Mouse (Mus musculus) limb, embryonic 15.5 days (tissue): ENCODE measurements around the gene Ppp5c. TPM values are rescaled to one million over a fixed set of nuclear protein-coding genes. Genes with fewer than 3 reads are reported as not detected.

Source experiments
- ATAC-seq: fragments of 200-750 bp; cut with Nextera tagmentation; 2 replicates; pipeline ENCODE4 v1.8.0; 2017; ENCODE audit warnings: low read depth, moderate TSS enrichment; ENCODE audit not compliant: insufficient number of reproducible peaks, low FRiP score, low TSS enrichment
- H3K27ac ChIP-seq: fragments of 300-500 bp; sonication (generic); 2 replicates; pipeline ENCODE4 v1.5.1; 2015; ENCODE audit warnings: moderate library complexity, mild to moderate bottlenecking, inconsistent platforms
- H3K27me3 ChIP-seq: fragments of 300-500 bp; sonication (generic); 2 replicates; pipeline ENCODE4 v1.6.1; 2015; ENCODE audit warnings: inconsistent platforms
- H3K36me3 ChIP-seq: fragments of 300-500 bp; sonication (generic); 2 replicates; pipeline ENCODE4 v1.6.1; 2015; ENCODE audit warnings: inconsistent platforms
- H3K4me1 ChIP-seq: fragments of 300-500 bp; sonication (generic); 2 replicates; pipeline ENCODE4 v1.6.1; 2015; ENCODE audit warnings: inconsistent platforms
- H3K4me2 ChIP-seq: fragments of 300-500 bp; sonication (generic); 2 replicates; pipeline ENCODE4 v1.6.1; 2015; ENCODE audit warnings: mild to moderate bottlenecking, inconsistent platforms
- H3K4me3 ChIP-seq: fragments of 300-500 bp; sonication (generic); 2 replicates; pipeline ENCODE4 v1.5.1; 2015; ENCODE audit warnings: mild to moderate bottlenecking, inconsistent platforms
- H3K9ac ChIP-seq: fragments of 300-500 bp; sonication (generic); 2 replicates; pipeline ENCODE4 v1.6.1; 2015; ENCODE audit warnings: inconsistent platforms
- H3K9me3 ChIP-seq: fragments of 300-500 bp; sonication (generic); 2 replicates; pipeline ENCODE4 v1.6.1; 2016; ENCODE audit warnings: inconsistent platforms
- whole genome bisulfite sequencing: fragments of 180-500 bp; shearing (Covaris S2); methylation state at CpG from one replicate; pipeline ENCODE4 v1.1.7; 2015; 5-methylcytosine and 5-hydroxymethylcytosine counted together
- polyA plus RNA-seq: library from polyadenylated mRNA; unstranded; fragments of >200 nt; fragmentation: Nextera tagmentation; extraction: Ambion mirVana; gene quantifications from 2 replicates; pipeline ENCODE4 v1.2.1, GENCODE M21; 2015

The Ppp5c gene
- polyA plus RNA-seq, 1 experiment from 2014 or later, result 101 TPM

- H3K9ac ChIP-seq, result no peak within 1 kb of the TSS
- H3K9me3 ChIP-seq, result no peaks in the 10 kb centered on the region
- no peak within 1 kb of the TSS for H3K27ac ChIP-seq
- H3K27me3 ChIP-seq, result no peaks in the 10 kb centered on the region
- peaks cover 5% of the 10 kb centered on the region; the same call in 1 of the 2 replicates for H3K4me1 ChIP-seq
- WGBS, result 24% methylated on average over 17 of the region's 17 CpGs
- H3K4me2 ChIP-seq, result no peak within 1 kb of the TSS
- H3K36me3 ChIP-seq, result no peaks in the 10 kb centered on the region
- no peak within 1 kb of the TSS for H3K4me3 ChIP-seq
- ATAC-seq, result no peak
These were observed 68.1 kb downstream of the Ppp5c start, which contains the start of gene Pnmal1 for GRCm38 (mm10) chr7:16959539-16960187. Pnmal1 (plus strand) TSS chr7:16959679.

GRCm38 (mm10) chr7:16956410-16957265, 71.1 kb downstream of the Ppp5c start:
- H3K4me1 ChIP-seq, result peaks cover 5% of the 10 kb centered on the region; the same call in 1 of the 2 replicates
- no peaks in the 10 kb centered on the region for H3K27me3 ChIP-seq
- no peak for ATAC-seq
- no peaks in the 10 kb centered on the region for H3K36me3 ChIP-seq
- H3K27ac ChIP-seq, result peak overlapping the region; percentile 18; the same call in 1 of the 2 replicates
- H3K9ac ChIP-seq, result no peak overlapping the region
- WGBS, result 55% methylated on average over 15 of the region's 15 CpGs
- H3K4me3 ChIP-seq, result no peak overlapping the region
- no peak overlapping the region for H3K4me2 ChIP-seq
- no peaks in the 10 kb centered on the region for H3K9me3 ChIP-seq

GRCm38 (mm10) chr7:16955712-16956111, 72.0 kb downstream of the Ppp5c start:
- H3K4me1 ChIP-seq, result peaks cover 8% of the 10 kb centered on the region
- no peak overlapping the region for H3K4me2 ChIP-seq
- H3K27ac ChIP-seq, result no peak overlapping the region
- no peaks in the 10 kb centered on the region for H3K9me3 ChIP-seq
- no peak overlapping the region for H3K9ac ChIP-seq
- H3K36me3 ChIP-seq, result no peaks in the 10 kb centered on the region
- ATAC-seq, result no peak
- H3K4me3 ChIP-seq, result no peak overlapping the region
- WGBS, result 89% methylated on average over 4 of the region's 4 CpGs
- H3K27me3 ChIP-seq, result no peaks in the 10 kb centered on the region

Other genes starting within 250 kb of the Ppp5c start
- 32.5 and 39.5 TPM in 2 replicates for gene Slc1a5, start 246.6 kb downstream of the Ppp5c start, polyA plus RNA-seq
- gene Strn4, start 212.0 kb downstream of the Ppp5c start, polyA plus RNA-seq, result 85.8 and 96.1 TPM in 2 replicates
- gene Fkrp, start 211.2 kb downstream of the Ppp5c start, polyA plus RNA-seq, result 25.8 and 27.1 TPM in 2 replicates
- gene Prkd2, start 185.0 kb downstream of the Ppp5c start, polyA plus RNA-seq, result 20.5 and 21.9 TPM in 2 replicates
- 4.0 TPM in 2 replicates for gene Dact3, start 152.6 kb downstream of the Ppp5c start, polyA plus RNA-seq
- gene Gng8, start 136.1 kb downstream of the Ppp5c start, polyA plus RNA-seq, result 11.8 and 15.0 TPM in 2 replicates
- 4.0 and 5.1 TPM in 2 replicates for gene Ptgir, start 121.4 kb downstream of the Ppp5c start, polyA plus RNA-seq
- 85.8 and 99.4 TPM in 2 replicates for gene Calm3, start 103.8 kb downstream of the Ppp5c start, polyA plus RNA-seq
- gene Pnmal2, start 83.2 kb downstream of the Ppp5c start, polyA plus RNA-seq, result 20.2 and 31.1 TPM in 2 replicates
- 0.33 and 0.50 TPM in 2 replicates for gene Pnmal1, start 68.2 kb downstream of the Ppp5c start, polyA plus RNA-seq
- gene Gm42372, start 44.8 kb downstream of the Ppp5c start, polyA plus RNA-seq, result 0.14 and 0.20 TPM in 2 replicates
- 19.1 and 40.8 TPM in 2 replicates for gene Ccdc8, start 35.2 kb downstream of the Ppp5c start, polyA plus RNA-seq
- gene Hif3a, start 34.5 kb upstream of the Ppp5c start, polyA plus RNA-seq, result 29.0 and 33.4 TPM in 2 replicates
- gene Psg16, start 46.1 kb upstream of the Ppp5c start, polyA plus RNA-seq, result 0.17 and 0.20 TPM in 2 replicates
- gene Ceacam3, start 122.4 kb upstream of the Ppp5c start, polyA plus RNA-seq, result not detected in 2 replicates
- gene Psg29, start 175.6 kb upstream of the Ppp5c start, polyA plus RNA-seq, result not detected in 2 replicates